ENCODE assay signal across 8 mouse cellular contexts in the genomic region with DNA sequence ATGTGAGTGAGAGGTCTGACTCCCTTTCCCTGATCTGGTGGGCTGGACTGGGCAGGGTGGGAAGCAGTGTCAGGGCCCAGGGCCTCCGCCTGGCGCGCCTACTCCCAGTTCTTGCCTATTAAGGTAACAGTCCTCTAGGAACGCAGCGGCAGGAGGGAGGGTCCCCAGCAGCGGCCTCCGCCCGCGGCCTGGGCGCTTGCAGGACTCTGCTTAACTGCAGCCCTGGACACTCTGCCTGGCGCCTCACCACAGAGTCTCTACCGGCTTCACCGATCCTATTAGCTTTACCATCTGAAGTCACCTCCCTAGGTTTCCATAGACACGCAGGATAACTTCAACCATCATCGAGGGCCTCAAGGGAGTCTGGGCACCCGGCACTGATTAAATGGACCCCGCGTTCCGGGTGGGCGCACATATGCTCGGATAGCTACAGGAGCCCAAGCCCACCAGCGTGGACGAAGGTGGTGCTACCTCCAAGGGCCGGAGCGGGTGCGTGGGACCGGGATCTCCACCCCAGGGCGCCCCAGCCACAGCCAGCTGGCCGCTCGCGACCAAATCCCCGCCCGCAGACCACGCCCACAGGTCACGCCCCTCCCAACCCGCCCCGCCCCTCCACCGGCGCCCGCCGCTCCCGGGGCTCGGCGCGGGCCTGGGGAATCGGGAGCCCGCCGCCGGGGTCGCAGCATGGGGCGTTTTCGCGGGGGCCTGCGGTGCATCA. TPM values are rescaled to one million over a fixed set of nuclear protein-coding genes. Genes with fewer than 3 reads are reported as not detected.
DNase-seq lines count a peak whose midpoint lies in the region; ATAC-seq and TF ChIP-seq lines count a peak whose summit lies in the region.

Gene Tspan2, plus strand, starts transcription at position 217 of the 718 bp plus-strand sequence.

- H3K4me2 ChIP-seq in intestine, embryonic 15.5 days (replicated peaks), result peak within 1 kb of the TSS; percentile 90
- peak within 1 kb of the TSS; percentile 78 for H3K4me2 ChIP-seq in limb, embryonic 12.5 days
- peak within 1 kb of the TSS; percentile 83 for H3K4me2 ChIP-seq in midbrain, embryonic 11.5 days

- DNase-seq in adrenal gland, postnatal 10 days, result peak; percentile 81
- DNase-seq in embryo, embryonic 10.5 days (ENCODE audit: low spot score), result peak; percentile 70
- DNase-seq in midbrain, embryonic 11.5 days (ENCODE audit: low spot score, missing footprints), result peak; percentile 97
- peak in 1 of 2 experiments; percentile 65 for DNase-seq in spleen, adult 2 months (ENCODE audit: low read depth in 1 of 2, low spot score in 2 of 2)
- no peak for DNase-seq in adipocyte (ENCODE audit: low spot score)

- H3K36me3 ChIP-seq in intestine, embryonic 15.5 days, result no peaks in the 10 kb centered on the region
- H3K36me3 ChIP-seq in limb, embryonic 12.5 days, result no peaks in the 10 kb centered on the region
- no peaks in the 10 kb centered on the region for H3K36me3 ChIP-seq in midbrain, embryonic 11.5 days (ENCODE audit: control insufficient read depth, insufficient read depth, low read length)
- H3K36me3 ChIP-seq in spleen, adult 2 months (ENCODE audit: control insufficient read depth, insufficient read depth, low read length), result no peaks in the 10 kb centered on the region

- no peaks in the 10 kb centered on the region for H3K27me3 ChIP-seq in intestine, embryonic 15.5 days (replicated peaks)
- peaks cover 6% of the 10 kb centered on the region; the same call in 1 of the 2 replicates for H3K27me3 ChIP-seq in limb, embryonic 12.5 days
- 0 out of 2 replicates have a peak, but pooled peaks cover 3% of the 10 kb centered on the region for H3K27me3 ChIP-seq in midbrain, embryonic 11.5 days (ENCODE audit: control insufficient read depth, insufficient read depth, low read length)
- H3K27me3 ChIP-seq in spleen, adult 2 months (ENCODE audit: control insufficient read depth, insufficient read depth, low read length), result no peaks in the 10 kb centered on the region

- peak within 1 kb of the TSS; percentile 64 for H3K9ac ChIP-seq in intestine, embryonic 15.5 days
- H3K9ac ChIP-seq in limb, embryonic 12.5 days (replicated peaks), result peak within 1 kb of the TSS; percentile 58
- peak within 1 kb of the TSS; percentile 71 for H3K9ac ChIP-seq in midbrain, embryonic 11.5 days (ENCODE audit: low read length)

- H3K4me3 ChIP-seq in intestine, embryonic 15.5 days (replicated peaks), result peak within 1 kb of the TSS; percentile 69
- H3K4me3 ChIP-seq in limb, embryonic 12.5 days (replicated peaks), result peak within 1 kb of the TSS; percentile 64
- peak within 1 kb of the TSS; percentile 58 for H3K4me3 ChIP-seq in midbrain, embryonic 11.5 days (ENCODE audit: low read depth, low read length)
- peak within 1 kb of the TSS; percentile 69 for H3K4me3 ChIP-seq in spleen, adult 2 months (ENCODE audit: extremely low read depth, insufficient read depth, insufficient read length)

- no peaks in the 10 kb centered on the region for H3K9me3 ChIP-seq in intestine, embryonic 15.5 days
- no peaks in the 10 kb centered on the region for H3K9me3 ChIP-seq in limb, embryonic 12.5 days
- no peaks in the 10 kb centered on the region for H3K9me3 ChIP-seq in midbrain, embryonic 11.5 days (ENCODE audit: control insufficient read depth, low read length)

- TF ChIP-seq POLR2A in spleen, adult 2 months (IDR thresholded peaks at IDR 0.05; ENCODE audit: low read depth, low read length), result no peak

- peaks cover 9% of the 10 kb centered on the region for H3K4me1 ChIP-seq in intestine, embryonic 15.5 days (replicated peaks)
- peaks cover 11% of the 10 kb centered on the region for H3K4me1 ChIP-seq in limb, embryonic 12.5 days (replicated peaks)
- H3K4me1 ChIP-seq in midbrain, embryonic 11.5 days (ENCODE audit: control insufficient read depth, insufficient read depth, low read length), result peaks cover 9% of the 10 kb centered on the region
- peaks cover 26% of the 10 kb centered on the region; the same call in 1 of the 2 replicates for H3K4me1 ChIP-seq in spleen, adult 2 months (ENCODE audit: control insufficient read depth, insufficient read depth, insufficient read length)

- ATAC-seq in granulocyte monocyte progenitor cell, adult 5-6 weeks (replicated peaks; ENCODE audit: poor library complexity, severe bottlenecking), result peak; percentile 38
- ATAC-seq in intestine, embryonic 15.5 days, result peak; percentile 92
- ATAC-seq in limb, embryonic 12.5 days (ENCODE audit: insufficient number of reproducible peaks, insufficient read depth, low FRiP score, low TSS enrichment, low read depth), result peak; percentile 70
- ATAC-seq in midbrain, embryonic 11.5 days (ENCODE audit: low FRiP score), result peak; percentile 90

- H3K27ac ChIP-seq in intestine, embryonic 15.5 days, result peak within 1 kb of the TSS; percentile 81
- H3K27ac ChIP-seq in limb, embryonic 12.5 days, result peak within 1 kb of the TSS; percentile 42; the same call in 1 of the 2 replicates
- no peak within 1 kb of the TSS for H3K27ac ChIP-seq in midbrain, embryonic 11.5 days (ENCODE audit: low read depth, low read length)
- H3K27ac ChIP-seq in spleen, adult 2 months (ENCODE audit: insufficient read depth, low read length), result peak within 1 kb of the TSS; percentile 87

- no peak for TF ChIP-seq CTCF in spleen, adult 2 months (IDR thresholded peaks at IDR 0.05; ENCODE audit: extremely low read depth, insufficient read depth, insufficient read length, insufficient replicate concordance)

- WGBS in intestine, embryonic 15.5 days, result under 1% methylated on average over 49 of the region's 54 CpGs
- WGBS in limb, embryonic 12.5 days, result under 1% methylated on average over 52 of the region's 54 CpGs
- under 1% methylated on average over 46 of the region's 54 CpGs for WGBS in midbrain, embryonic 11.5 days
- WGBS in spleen, adult 2 months, result 10% methylated on average over 47 of the region's 54 CpGs

RNA-seq across cellular contexts. Expression of gene Tspan2, which starts in this region (rescaled TPM):
- total RNA-seq in adrenal gland, postnatal 10 days (2021), result 10 to 100 TPM; 12.3 to 17.1 TPM
- total RNA-seq in granulocyte monocyte progenitor cell, adult 5-6 weeks (2014; fragmentation: Nextera tagmentation), result 27.8 and 30.1 TPM in 2 replicates
- total RNA-seq in granulocyte monocyte progenitor cell, adult 5-6 weeks (2017), result 18.4 and 19.9 TPM in 2 replicates
- polyA plus RNA-seq in intestine, embryonic 15.5 days (2015; fragmentation: Nextera tagmentation; extraction: Ambion mirVana), result 15.2 and 15.4 TPM in 2 replicates
- 5.4 and 5.6 TPM in 2 replicates for polyA plus RNA-seq in limb, embryonic 12.5 days (2016; fragmentation: Nextera tagmentation; extraction: Ambion mirVana)
- 10.2 and 10.4 TPM in 2 replicates for polyA plus RNA-seq in midbrain, embryonic 11.5 days (2014; fragmentation: Nextera tagmentation; extraction: Ambion mirVana)
- 1.5 TPM in 2 replicates for polyA plus RNA-seq in spleen, adult 2 months (2012; rRNA removed)

Comparison
In these comparisons a context has a peak if more than half of its experiments do, and no peak if none do; other contexts are left out.
1. ATAC-seq: peak in every context shown above with its lines; median percentile 92 in intestine, embryonic 15.5 days; 90 in midbrain, embryonic 11.5 days; 70 in limb, embryonic 12.5 days; 38 in granulocyte monocyte progenitor cell, adult 5-6 weeks.